Mouse (Mus musculus): ENCODE data around the gene Htatip2. TPM values are rescaled to one million over a fixed set of nuclear protein-coding genes. Genes with fewer than 3 reads are reported as not detected.
A peak's percentile ranks its signal among the peaks of the same experiment; 100 is the strongest.

The Htatip2 gene
- total RNA-seq, 2 experiments from 2014 or later = 12.5 to 12.7 TPM

DNA sequence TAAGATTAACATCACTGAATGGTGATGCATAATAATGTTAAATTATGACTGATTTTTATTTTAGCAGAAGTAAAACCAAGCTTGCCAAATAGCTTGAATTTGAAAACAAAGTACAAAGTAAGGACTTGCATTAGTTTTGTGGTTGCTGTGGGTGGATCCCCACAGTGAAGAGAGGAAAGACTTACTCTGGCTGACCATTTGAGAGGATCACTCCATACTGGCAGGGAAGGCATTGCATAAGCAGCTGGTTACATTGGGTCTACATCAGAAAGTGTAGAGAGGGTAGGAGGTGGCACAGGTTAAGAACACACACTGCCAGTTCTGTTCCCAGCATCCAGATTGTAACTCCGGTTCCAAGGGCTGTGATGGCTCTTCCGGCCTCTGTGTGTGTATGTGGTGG is 24.1 kb downstream of the Htatip2 start:
- DNase-seq = no peak
- intact Hi-C loops (cut with DNase I) = no loop called here

DNA sequence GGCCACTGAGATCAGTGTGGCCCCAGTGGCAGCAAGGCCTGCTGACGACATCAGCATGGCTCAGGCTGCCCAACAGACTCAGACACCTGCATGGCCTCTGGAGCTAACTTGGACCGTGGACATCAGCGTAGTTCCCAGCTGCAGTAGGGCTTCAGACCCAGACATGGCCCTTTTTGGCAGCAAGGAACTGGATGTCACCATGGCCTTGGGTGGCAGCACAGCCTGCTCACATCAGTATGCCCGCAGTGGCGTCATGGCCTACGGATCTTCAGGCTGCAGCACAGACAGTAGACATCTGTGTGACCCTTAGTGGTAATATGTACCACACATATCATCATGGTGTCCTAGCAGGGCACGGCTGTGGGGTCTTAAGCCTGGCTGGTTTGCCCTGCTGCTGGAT is 26.2 kb downstream of the Htatip2 start:
- intact Hi-C loops (cut with DNase I) = no loop called here
- no peak for DNase-seq

DNA sequence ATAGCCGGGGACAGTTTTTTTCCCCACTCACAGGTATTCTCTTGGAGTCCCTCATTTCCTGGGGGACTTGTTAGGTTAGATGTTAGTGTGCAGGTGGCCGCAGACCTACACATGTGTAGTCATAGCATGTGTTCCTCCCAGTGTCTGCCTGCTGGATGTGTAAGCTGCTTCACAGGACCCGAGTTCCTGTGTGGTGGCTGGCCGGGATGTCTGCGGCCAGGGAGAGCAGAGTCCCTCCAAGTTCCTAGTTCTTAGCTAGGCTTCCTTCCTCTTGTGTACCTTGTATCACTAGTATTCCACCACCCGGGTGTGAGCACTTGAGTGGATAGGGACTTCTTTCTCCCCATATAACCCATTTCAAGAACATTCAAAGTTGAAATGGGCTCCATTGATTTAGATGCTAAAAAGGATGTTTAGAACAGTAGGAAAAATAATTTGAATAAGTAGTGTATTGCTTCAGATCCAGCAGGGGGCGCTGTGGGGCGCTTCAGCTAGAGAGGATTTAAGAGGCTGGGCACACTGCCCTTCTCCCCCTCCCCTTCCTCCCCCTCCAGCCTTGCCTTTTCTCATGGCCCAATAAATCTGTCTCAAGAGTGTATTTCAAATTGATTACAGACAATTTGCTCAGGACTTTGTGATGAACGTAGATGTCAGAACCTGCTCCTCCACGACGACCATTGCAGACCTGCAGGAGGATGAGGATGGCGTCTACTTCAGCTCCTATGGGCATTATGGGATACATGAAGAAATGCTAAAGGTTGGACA is 27.9 kb downstream of the Htatip2 start:
- intact Hi-C loops (cut with DNase I) = no loop called here
- peak; percentile 22 to 59 for DNase-seq

DNA sequence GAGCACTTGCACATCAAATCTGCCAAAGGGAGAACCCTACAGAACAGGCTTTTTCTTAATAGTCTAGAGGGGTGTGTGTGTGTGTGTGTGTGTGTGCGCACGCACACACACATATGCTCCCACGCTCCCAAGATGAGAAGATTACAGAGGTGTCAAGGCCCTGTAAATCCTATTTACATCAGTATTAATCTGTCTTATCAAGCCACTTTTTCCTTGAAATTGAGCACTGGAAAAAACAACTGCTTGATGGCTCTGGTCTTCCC is 28.4 kb downstream of the Htatip2 start:
- intact Hi-C loops (cut with DNase I) = no loop called here
- DNase-seq = no peak

DNA sequence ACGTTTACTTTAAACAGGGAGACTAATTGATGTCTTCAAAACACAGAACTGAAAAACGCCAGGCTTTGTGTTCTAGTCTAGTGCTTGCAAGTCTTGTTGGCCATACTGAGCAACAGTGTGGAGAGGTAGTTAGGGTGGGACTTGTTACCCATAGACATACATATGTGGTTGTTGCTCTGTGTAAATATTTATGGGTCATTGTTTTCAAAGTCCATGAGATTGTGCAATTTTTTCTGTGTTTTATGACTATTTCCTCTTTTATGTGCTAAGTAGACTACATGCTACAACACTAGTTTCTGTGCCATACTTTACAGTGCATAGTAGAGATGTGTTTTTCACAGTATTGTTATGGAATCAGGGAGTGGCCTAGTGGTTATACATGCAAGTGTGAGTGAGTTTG is 35.4 kb downstream of the Htatip2 start:
- intact Hi-C loops (cut with DNase I) = no loop called here
- DNase-seq = no peak

DNA sequence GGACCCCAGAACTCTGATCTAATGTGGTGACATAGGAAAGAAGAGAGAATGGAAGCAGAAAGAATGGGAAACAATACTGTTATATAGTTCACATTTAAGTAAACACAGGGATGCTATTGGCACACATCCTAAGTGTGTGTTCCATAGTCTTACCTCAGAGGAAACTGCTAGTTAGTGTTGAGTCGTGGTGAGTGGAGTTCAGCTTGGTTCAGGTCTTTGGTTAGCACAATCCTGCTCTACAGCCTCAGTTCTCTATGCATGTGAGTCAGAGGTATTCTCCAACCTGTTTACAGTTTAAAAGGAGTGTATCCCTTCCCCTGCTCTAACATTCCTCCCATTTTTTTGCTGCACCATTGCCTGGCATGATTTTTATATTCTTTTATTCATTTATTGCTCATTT is 38.3 kb downstream of the Htatip2 start:
- intact Hi-C loops (cut with DNase I) = no loop called here
- no peak for DNase-seq

DNA sequence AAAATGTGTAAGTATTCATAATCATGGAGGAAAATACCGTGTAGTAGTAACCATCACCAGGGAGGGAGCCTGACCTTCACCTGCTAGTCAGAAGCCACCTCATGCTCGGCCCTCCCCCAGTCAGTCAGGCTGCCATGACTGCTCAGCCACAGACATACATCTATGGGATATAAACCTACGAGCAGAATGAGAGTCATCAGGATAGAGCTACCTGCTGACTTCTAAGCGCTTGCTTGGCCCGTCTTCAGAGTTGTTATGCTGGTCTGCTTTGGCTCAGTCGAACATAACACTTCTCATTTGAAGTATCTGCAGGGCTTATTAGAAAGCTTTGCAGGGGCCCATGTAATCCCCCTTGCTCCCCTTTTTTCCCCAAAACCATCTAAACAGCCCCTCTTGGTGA is 44.6 kb downstream of the Htatip2 start:
- intact Hi-C loops (cut with DNase I) = no loop called here
- DNase-seq = no peak

DNA sequence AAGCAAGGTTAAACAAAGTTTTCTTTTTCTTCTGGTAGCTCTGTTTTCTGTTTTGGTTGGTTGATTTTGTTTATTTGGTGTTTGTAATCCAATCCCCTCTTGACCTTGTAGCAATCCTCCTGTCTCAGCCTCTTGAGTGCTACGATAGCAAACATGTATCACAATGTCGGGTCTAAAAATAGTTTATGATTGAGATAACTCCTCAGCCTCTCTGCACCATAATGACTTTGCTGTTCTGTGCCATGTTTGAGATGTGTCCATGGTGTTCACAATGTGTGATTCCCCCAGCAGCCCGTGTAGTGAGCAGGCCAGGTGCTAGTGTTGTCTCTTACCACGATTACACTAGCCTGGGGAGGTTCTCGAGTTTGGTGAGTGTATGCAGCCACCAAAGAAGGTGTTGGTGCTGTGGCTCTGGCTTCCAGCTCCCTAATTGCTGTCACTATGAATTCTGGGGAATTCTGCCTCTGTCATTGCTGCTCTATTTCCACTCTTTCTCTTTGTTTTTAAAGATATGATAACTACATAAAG is 45.8 kb downstream of the Htatip2 start:
- no peak for DNase-seq
- intact Hi-C loops (cut with DNase I) = no loop called here

DNA sequence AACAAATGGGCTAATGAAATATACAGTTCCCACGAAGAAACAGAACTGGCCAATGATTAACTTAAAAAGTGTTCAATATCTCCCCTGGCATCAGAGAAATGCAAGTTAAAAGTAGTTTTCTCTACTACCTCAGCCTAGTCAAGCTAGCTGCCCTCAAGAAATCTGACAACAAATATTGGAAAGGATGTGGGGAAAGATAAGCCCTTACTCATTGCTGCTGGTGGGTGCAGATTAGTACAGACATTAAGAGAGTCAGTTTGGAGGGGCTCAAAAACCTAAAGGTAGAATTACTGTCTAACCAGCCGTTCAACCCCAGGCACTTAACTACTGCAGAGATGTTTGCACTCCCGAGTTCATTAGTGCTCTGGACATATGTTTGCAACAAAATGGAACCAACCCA is 46.7 kb downstream of the Htatip2 start:
- no peak for DNase-seq
- intact Hi-C loops (cut with DNase I) = no loop called here

DNA sequence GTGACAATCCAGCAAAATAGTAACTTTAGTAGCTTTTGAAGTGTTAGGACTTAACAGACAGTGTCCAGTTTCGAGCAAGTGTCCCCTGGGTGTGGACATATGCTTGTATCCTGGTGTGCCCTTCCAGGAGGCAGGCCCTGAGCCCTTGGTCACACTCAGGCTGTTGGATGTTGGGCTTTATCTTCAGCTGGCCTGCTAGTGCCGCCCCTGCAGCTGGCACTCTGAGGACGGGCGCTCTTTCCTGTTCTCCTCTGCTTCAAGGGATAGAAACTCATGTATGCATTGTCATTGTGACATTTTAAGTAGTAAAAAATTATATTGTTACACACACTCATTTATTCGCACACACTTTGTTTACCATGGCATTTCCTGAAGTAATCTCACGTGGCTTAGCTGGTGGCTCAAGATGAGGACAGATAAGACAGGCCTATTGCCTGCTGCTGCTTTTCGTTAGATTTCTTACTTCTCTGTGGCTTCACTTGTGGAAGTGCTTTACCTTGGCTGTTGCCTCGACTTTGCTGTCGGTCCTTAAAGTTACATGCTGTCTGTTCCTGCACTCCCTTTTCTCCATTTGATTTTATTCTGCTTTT is 48.3 kb downstream of the Htatip2 start:
- DNase-seq = no peak
- intact Hi-C loops (cut with DNase I) = no loop called here

DNA sequence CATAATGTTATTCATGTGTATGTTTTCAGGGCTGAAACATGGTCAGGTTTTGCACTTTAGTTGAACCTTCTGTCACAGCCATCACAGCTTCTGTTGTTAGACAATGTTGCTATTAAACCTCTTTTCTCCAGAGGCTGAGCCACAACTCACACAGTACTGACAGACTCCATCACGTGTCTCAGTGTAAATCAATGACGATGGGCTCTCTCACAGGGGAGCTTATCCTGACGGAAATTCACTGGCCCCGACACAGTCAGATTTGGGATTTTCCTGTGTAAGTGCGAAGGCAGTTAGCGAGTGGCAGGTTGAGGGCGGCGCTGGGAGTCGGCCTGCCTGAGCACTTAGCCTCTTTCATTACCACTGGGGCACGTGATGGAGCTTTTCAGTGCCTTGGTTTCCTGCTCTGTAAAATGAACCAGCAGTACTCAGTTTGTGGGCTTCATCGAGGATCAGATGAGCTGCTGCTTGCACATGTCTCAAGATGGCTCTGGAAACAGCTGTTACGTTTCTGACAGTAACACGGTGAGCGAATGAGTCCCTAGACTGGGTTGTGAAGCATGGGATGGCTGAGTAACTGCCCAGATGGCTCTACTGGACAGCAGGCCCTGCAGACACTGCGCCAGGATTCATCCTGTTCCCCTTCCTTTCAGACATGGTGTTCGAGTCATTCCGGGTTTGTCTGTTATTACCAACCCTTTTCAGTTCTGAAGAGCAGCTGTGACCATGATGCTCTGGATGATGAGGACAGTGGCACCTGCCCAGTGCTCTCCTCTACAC is 49.1 kb downstream of the Htatip2 start:
- no peak for DNase-seq
- intact Hi-C loops (cut with DNase I) = no loop called here

DNA sequence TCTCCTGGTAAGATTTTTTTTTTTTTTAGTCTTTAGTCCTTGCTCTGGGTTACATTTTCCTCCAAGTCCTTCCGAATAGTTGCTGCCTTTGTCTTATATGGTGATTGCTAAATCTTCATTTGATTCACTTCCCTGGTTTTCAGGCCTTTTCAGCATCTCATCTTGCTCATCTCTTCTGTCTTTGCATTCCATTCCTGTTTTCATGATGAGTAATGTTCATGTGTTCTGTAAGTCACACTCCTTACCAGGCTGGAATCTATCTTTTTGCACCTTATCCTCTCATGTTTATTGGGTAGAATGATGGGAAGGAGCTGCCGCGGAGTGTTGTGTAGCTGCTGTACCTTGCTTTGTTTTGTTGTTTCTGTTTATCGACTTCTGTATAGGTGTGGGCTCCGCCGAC is 50.2 kb downstream of the Htatip2 start:
- intact Hi-C loops (cut with DNase I) = no loop called here
- DNase-seq = no peak

DNA sequence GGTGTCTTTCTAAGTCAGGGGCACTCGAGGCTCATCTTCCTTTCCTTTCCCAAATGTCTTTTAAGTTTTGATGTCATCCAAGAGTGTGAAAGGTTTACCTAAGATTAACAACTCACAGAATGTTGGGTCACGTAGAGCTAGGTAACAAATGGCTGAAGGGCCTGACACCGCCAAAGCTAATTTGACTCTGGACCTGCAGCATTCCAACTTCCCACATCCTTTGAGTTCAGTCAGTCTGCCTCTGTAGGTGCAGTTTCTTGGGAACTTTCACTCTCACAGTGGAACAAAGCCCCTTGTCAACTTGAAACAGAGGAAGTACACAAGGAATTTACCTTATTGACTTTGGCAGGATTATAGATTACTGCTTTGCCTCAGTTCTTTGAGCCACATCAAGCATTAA is 50.6 kb downstream of the Htatip2 start:
- DNase-seq = no peak
- intact Hi-C loops (cut with DNase I) = no loop called here

DNA sequence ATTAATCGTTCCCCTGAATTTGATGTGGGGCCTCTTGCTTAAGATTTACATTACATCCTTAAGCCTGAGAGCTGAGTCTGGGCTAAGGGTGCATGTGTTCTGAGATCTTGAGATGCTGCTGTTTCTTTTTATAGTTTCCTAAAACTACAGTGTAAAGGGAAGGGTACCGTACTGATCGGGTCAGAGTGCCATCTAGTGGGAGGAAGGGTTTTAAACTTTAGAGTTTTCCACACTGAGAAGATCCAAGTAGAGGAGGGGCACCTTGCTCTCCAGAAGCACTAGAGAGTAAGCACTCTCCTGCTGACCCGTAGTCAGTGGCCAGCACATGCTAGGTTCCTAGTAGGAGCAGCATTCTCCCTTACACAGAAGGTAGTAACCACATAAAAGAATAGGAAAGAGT is 52.4 kb downstream of the Htatip2 start:
- no peak for DNase-seq
- intact Hi-C loops (cut with DNase I) = no loop called here

DNA sequence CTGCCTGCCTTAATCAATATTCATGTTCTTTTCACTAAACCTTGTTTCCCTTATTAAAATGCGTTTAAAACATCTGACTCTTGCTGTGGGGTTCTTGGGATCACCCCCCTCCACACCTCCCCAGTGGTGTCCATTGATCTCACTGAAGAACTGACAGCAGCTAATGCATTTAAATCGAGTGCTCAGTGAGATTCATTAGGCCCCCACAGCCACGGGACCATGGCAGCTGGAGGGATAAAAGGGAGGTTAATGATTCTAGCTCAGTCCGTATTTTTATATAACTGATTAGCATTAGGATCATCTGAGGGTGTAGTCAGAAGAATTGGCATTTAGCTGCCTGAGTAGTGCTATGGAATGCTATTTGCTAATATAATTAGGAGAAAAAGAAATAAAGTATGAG is 60.5 kb downstream of the Htatip2 start:
- DNase-seq = no peak
- intact Hi-C loops (cut with DNase I) = no loop called here

DNA sequence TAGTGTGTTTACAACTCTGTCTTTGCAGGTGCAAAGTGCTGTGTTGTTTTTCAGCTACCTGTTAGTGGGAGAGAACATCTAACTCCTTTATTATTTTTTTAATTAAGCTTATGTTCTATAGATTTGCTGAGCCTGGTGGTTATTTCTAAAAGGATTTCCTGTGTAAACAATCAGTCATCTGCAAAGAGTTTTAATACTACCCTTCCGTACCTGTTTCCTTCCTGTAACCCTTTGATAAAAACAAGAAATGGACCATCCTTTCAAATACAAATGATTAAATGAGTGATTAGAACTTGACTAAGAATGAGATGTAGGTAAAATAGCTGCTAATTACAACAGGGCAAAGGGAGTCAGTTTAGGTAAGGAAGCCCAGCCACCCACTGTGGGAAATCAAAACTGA is 62.5 kb downstream of the Htatip2 start:
- DNase-seq = no peak
- intact Hi-C loops (cut with DNase I) = no loop called here

DNA sequence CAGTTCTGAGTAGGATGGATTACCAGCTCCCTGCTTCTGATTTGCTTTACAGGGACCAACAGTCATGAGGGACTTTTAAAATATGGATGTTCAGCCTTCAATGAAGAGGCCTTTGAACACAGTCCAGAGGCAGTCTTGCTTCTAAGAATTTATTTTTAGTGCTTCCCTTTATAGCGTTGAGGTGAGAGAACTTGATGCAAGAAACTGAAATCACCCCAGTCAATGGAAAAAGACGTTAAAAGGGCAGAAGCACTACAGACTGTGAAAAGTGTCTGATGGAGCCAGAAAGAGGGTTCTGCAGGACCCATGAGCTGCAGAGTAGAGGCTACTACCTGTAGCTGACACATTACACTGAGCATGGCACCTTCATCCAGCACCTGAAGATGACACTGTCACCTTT is 63.1 kb downstream of the Htatip2 start:
- intact Hi-C loops (cut with DNase I) = no loop called here
- no peak for DNase-seq

Other genes starting within 250 kb of the Htatip2 start
- gene Dbx1, start 122.3 kb upstream of the Htatip2 start, total RNA-seq (2021) = not detected
- 10 to 100 TPM; 11.9 to 13.8 TPM for gene Prmt3, start 19.2 kb downstream of the Htatip2 start, total RNA-seq (2021)
- not detected for gene Slc6a5, start 151.0 kb downstream of the Htatip2 start, total RNA-seq (2021)
- not detected for gene Nell1, start 215.7 kb downstream of the Htatip2 start, total RNA-seq (2021)

Measured in heart, postnatal 36 days (tissue).